Mouse (Mus musculus): ENCODE results near the gene Rpap3.

Rpap3 gene

GRCm38 (mm10) chr15:97705211-97706050, at the start of gene Rpap3:
Gene Rpap3, minus strand, starts transcription at chr15:97705825.
- DNase-seq (ENCODE audit: low read depth, low spot score) = peak; percentile 91

- DNase-seq (ENCODE audit: low read depth, low spot score) = no peak
Measured at GRCm38 (mm10) chr15:97755361-97755760, 49.7 kb upstream of the Rpap3 start.

GRCm38 (mm10) chr15:97754476-97754875, 48.9 kb upstream of the Rpap3 start:
- no peak for DNase-seq (ENCODE audit: low read depth, low spot score)

GRCm38 (mm10) chr15:97752491-97752890, 46.9 kb upstream of the Rpap3 start:
- no peak for DNase-seq (ENCODE audit: low read depth, low spot score)

GRCm38 (mm10) chr15:97751676-97752075, 46.1 kb upstream of the Rpap3 start:
- peak; percentile 64 for DNase-seq (ENCODE audit: low read depth, low spot score)

GRCm38 (mm10) chr15:97750697-97751096, 45.1 kb upstream of the Rpap3 start:
- DNase-seq (ENCODE audit: low read depth, low spot score) = peak; percentile 36

- DNase-seq (ENCODE audit: low read depth, low spot score) = no peak
Measured at GRCm38 (mm10) chr15:97749841-97750240, 44.2 kb upstream of the Rpap3 start.

- no peak for DNase-seq (ENCODE audit: low read depth, low spot score)
Measured at GRCm38 (mm10) chr15:97749397-97749796, 43.8 kb upstream of the Rpap3 start.

- DNase-seq (ENCODE audit: low read depth, low spot score) = no peak
Measured at GRCm38 (mm10) chr15:97748964-97749363, 43.3 kb upstream of the Rpap3 start.

GRCm38 (mm10) chr15:97748309-97748708, 42.7 kb upstream of the Rpap3 start:
- DNase-seq (ENCODE audit: low read depth, low spot score) = no peak

GRCm38 (mm10) chr15:97747486-97747885, 41.9 kb upstream of the Rpap3 start:
- DNase-seq (ENCODE audit: low read depth, low spot score) = no peak

- no peak for DNase-seq (ENCODE audit: low read depth, low spot score)
Measured at GRCm38 (mm10) chr15:97746748-97747147, 41.1 kb upstream of the Rpap3 start.

- DNase-seq (ENCODE audit: low read depth, low spot score) = no peak
Measured at GRCm38 (mm10) chr15:97746278-97746677, 40.7 kb upstream of the Rpap3 start.

GRCm38 (mm10) chr15:97745331-97745730, 39.7 kb upstream of the Rpap3 start:
- DNase-seq (ENCODE audit: low read depth, low spot score) = no peak

GRCm38 (mm10) chr15:97744930-97745329, 39.3 kb upstream of the Rpap3 start:
- no peak for DNase-seq (ENCODE audit: low read depth, low spot score)

GRCm38 (mm10) chr15:97743961-97744525, 38.4 kb upstream of the Rpap3 start:
- DNase-seq (ENCODE audit: low read depth, low spot score) = no peak

- no peak for DNase-seq (ENCODE audit: low read depth, low spot score)
Measured at GRCm38 (mm10) chr15:97743210-97743609, 37.6 kb upstream of the Rpap3 start.

- DNase-seq (ENCODE audit: low read depth, low spot score) = no peak
Measured at GRCm38 (mm10) chr15:97742600-97742999, 37.0 kb upstream of the Rpap3 start.

GRCm38 (mm10) chr15:97742074-97742473, 36.4 kb upstream of the Rpap3 start:
- no peak for DNase-seq (ENCODE audit: low read depth, low spot score)

GRCm38 (mm10) chr15:97741662-97742061, 36.0 kb upstream of the Rpap3 start:
- DNase-seq (ENCODE audit: low read depth, low spot score) = no peak

- no peak for DNase-seq (ENCODE audit: low read depth, low spot score)
Measured at GRCm38 (mm10) chr15:97740283-97740732, 34.7 kb upstream of the Rpap3 start.

GRCm38 (mm10) chr15:97738923-97739322, 33.3 kb upstream of the Rpap3 start:
- no peak for DNase-seq (ENCODE audit: low read depth, low spot score)

GRCm38 (mm10) chr15:97731988-97732387, 26.4 kb upstream of the Rpap3 start:
- no peak for DNase-seq (ENCODE audit: low read depth, low spot score)

Measured in ZHBTc4 (cell line).